Mouse (Mus musculus): ENCODE measurements at regions not wholly inside any gene's neighbourhood (a gene's known extent, or its start where the extent isn't known, plus 50 kb on each side); places are given as distances from the start of the nearest gene placed in this dataset.

GRCm38 (mm10) chr8:116837991-116838390, 83.3 kb downstream of the Cmc2 start:
- in situ Hi-C loops (cut with MseI, MboI), result no loop called here

- in situ Hi-C loops (cut with MseI, MboI), result no loop called here
Observed at GRCm38 (mm10) chr8:116832181-116832580, 89.1 kb downstream of the Cmc2 start.

GRCm38 (mm10) chr8:116829631-116830030, 91.6 kb downstream of the Cmc2 start:
- in situ Hi-C loops (cut with MseI, MboI), result loop anchor here in 1 of 2 experiments (10.0 kb wide), 1 partner anchor 55 kb away; no protein-coding TSS in a partner anchor

GRCm38 (mm10) chr8:116828220-116828619, 93.0 kb downstream of the Cmc2 start:
- in situ Hi-C loops (cut with MseI, MboI), result loop anchor here in 1 of 2 experiments (10.0 kb wide), 1 partner anchor 53 kb away; no protein-coding TSS in a partner anchor

GRCm38 (mm10) chr8:116827141-116827540, 94.1 kb downstream of the Cmc2 start:
- in situ Hi-C loops (cut with MseI, MboI), result loop anchor here in 1 of 2 experiments (10.0 kb wide), 1 partner anchor 52 kb away; no protein-coding TSS in a partner anchor

GRCm38 (mm10) chr8:116814118-116814851, 81.5 kb upstream of the Cdyl2 start:
- in situ Hi-C loops (cut with MseI, MboI), result no loop called here

- in situ Hi-C loops (cut with MseI, MboI), result no loop called here
Observed at GRCm38 (mm10) chr8:116801313-116801712, 68.5 kb upstream of the Cdyl2 start.

GRCm38 (mm10) chr8:116800636-116801035, 67.8 kb upstream of the Cdyl2 start:
- in situ Hi-C loops (cut with MseI, MboI), result no loop called here

GRCm38 (mm10) chr8:116798981-116799380, 66.2 kb upstream of the Cdyl2 start:
- in situ Hi-C loops (cut with MseI, MboI), result no loop called here

- in situ Hi-C loops (cut with MseI, MboI), result no loop called here
Observed at GRCm38 (mm10) chr8:116795713-116796112, 62.9 kb upstream of the Cdyl2 start.

- in situ Hi-C loops (cut with MseI, MboI), result no loop called here
Observed at GRCm38 (mm10) chr8:116793107-116793506, 60.3 kb upstream of the Cdyl2 start.

- in situ Hi-C loops (cut with MseI, MboI), result no loop called here
Observed at GRCm38 (mm10) chr8:116790294-116790693, 57.5 kb upstream of the Cdyl2 start.

Measured in mouse trophoblast stem cell (cell line).